Mouse (Mus musculus) forebrain, embryonic 11.5 days (tissue): ENCODE data around the gene Prkce. TPM values are rescaled to one million over a fixed set of nuclear protein-coding genes. Genes with fewer than 3 reads are reported as not detected.

Source experiments
- ATAC-seq: fragments of 200-750 bp; cut with Nextera tagmentation; replicated peaks from 2 replicates; pipeline ENCODE4 v1.8.0; 2017; ENCODE audit warnings: moderate TSS enrichment; ENCODE audit not compliant: low FRiP score
- DNase-seq: peaks from one replicate; pipeline ENCODE4 v3.0.0-alpha.2; 2017; ENCODE audit warnings: low spot score
- H3K27ac ChIP-seq: fragments of 300-500 bp; sonication (generic); 2 replicates; pipeline ENCODE4 v1.5.1; 2014; ENCODE audit warnings: low read depth, low read length
- H3K27me3 ChIP-seq: fragments of 300-500 bp; sonication (generic); 2 replicates; pipeline ENCODE4 v1.6.1; 2014; ENCODE audit warnings: mild to moderate bottlenecking, low read length, mixed read lengths; ENCODE audit not compliant: control insufficient read depth, insufficient read depth
- H3K36me3 ChIP-seq: fragments of 300-500 bp; sonication (generic); 2 replicates; pipeline ENCODE4 v1.6.1; 2014; ENCODE audit warnings: mild to moderate bottlenecking, low read length, moderate library complexity, mixed read lengths; ENCODE audit not compliant: control insufficient read depth, insufficient read depth
- H3K4me1 ChIP-seq: fragments of 300-500 bp; sonication (generic); replicated peaks from 2 replicates; pipeline ENCODE4 v1.6.1; 2014; ENCODE audit warnings: low read length, mixed read lengths; ENCODE audit not compliant: control insufficient read depth, insufficient read depth
- H3K4me2 ChIP-seq: fragments of 300-500 bp; sonication (generic); 2 replicates; pipeline ENCODE4 v1.6.1; 2014; ENCODE audit warnings: low read depth, mild to moderate bottlenecking, low read length, moderate library complexity, mixed read lengths; ENCODE audit not compliant: severe bottlenecking
- H3K4me3 ChIP-seq: fragments of 300-500 bp; sonication (generic); 2 replicates; pipeline ENCODE4 v1.5.1; 2014; ENCODE audit warnings: low read depth, low read length
- H3K9ac ChIP-seq: fragments of 300-500 bp; sonication (generic); 2 replicates; pipeline ENCODE4 v1.6.1; 2014; ENCODE audit warnings: low read length
- H3K9me3 ChIP-seq: fragments of 300-500 bp; sonication (generic); 2 replicates; pipeline ENCODE4 v1.6.1; 2016; ENCODE audit warnings: low read length, mixed read lengths; ENCODE audit not compliant: control insufficient read depth
- WGBS: fragments of 180-500 bp; shearing (Covaris S2); extraction: QIAGEN DNeasy Blood & Tissue Kit; methylation state at CpG from one replicate; pipeline ENCODE4 v1.1.7; 2014; 5-methylcytosine and 5-hydroxymethylcytosine counted together
- polyA plus RNA-seq: library from polyadenylated mRNA; unstranded; fragments of >200 nt; fragmentation: Nextera tagmentation; extraction: Ambion mirVana; gene quantifications from 2 replicates; pipeline ENCODE4 v1.2.1, GENCODE M21; 2014

The Prkce gene
- polyA plus RNA-seq, 1 experiment from 2014 or later: 6.0 TPM

- Histone ChIP-seq H3K9ac (no peak overlapping the region), H3K27ac (no peak overlapping the region), H3K36me3 (no peaks in the 10 kb centered on the region), H3K4me1 (no peaks in the 10 kb centered on the region), H3K4me2 (no peak overlapping the region), H3K4me3 (no peak overlapping the region), H3K9me3 (peaks cover 6% of the 10 kb centered on the region; the same call in 1 of the 2 replicates), H3K27me3 (no peaks in the 10 kb centered on the region)
- WGBS: 94% methylated on average over 9 of the region's 9 CpGs
- no peak for ATAC-seq
- no peak for DNase-seq
These were observed 86.3 kb downstream of the Prkce start for GRCm38 (mm10) chr17:86253884-86254283.

GRCm38 (mm10) chr17:86254285-86254684, 86.7 kb downstream of the Prkce start:
- no peak overlapping the region for H3K4me2 ChIP-seq
- ATAC-seq (no peak), DNase-seq (no peak)
- H3K4me1 ChIP-seq: no peaks in the 10 kb centered on the region
- no peak overlapping the region for H3K9ac ChIP-seq
- 97% methylated on average over 8 of the region's 8 CpGs for WGBS
- peaks cover 6% of the 10 kb centered on the region; the same call in 1 of the 2 replicates for H3K9me3 ChIP-seq
- no peak overlapping the region for H3K27ac ChIP-seq
- H3K4me3 ChIP-seq: no peak overlapping the region
- H3K36me3 ChIP-seq: no peaks in the 10 kb centered on the region
- no peaks in the 10 kb centered on the region for H3K27me3 ChIP-seq

GRCm38 (mm10) chr17:86254978-86255377, 87.4 kb downstream of the Prkce start:
- WGBS: 97% methylated on average over 6 of the region's 6 CpGs
- Histone ChIP-seq H3K4me2 (no peak overlapping the region), H3K9me3 (peaks cover 6% of the 10 kb centered on the region; the same call in 1 of the 2 replicates), H3K4me1 (no peaks in the 10 kb centered on the region), H3K4me3 (no peak overlapping the region), H3K36me3 (no peaks in the 10 kb centered on the region), H3K27me3 (no peaks in the 10 kb centered on the region), H3K27ac (no peak overlapping the region), H3K9ac (no peak overlapping the region)
- no peak for DNase-seq
- ATAC-seq: no peak

- no peak overlapping the region for H3K27ac ChIP-seq
- no peak overlapping the region for H3K4me2 ChIP-seq
- no peaks in the 10 kb centered on the region for H3K36me3 ChIP-seq
- H3K27me3 ChIP-seq: no peaks in the 10 kb centered on the region
- DNase-seq (no peak), ATAC-seq (no peak)
- 81% methylated on average over 10 of the region's 10 CpGs for WGBS
- no peak overlapping the region for H3K9ac ChIP-seq
- H3K4me1 ChIP-seq: no peaks in the 10 kb centered on the region
- no peak overlapping the region for H3K4me3 ChIP-seq
- H3K9me3 ChIP-seq: peaks cover 6% of the 10 kb centered on the region; the same call in 1 of the 2 replicates
These were observed 89.1 kb downstream of the Prkce start for GRCm38 (mm10) chr17:86256730-86257131.

- DNase-seq (no peak), ATAC-seq (no peak)
- Histone ChIP-seq H3K4me1 (no peaks in the 10 kb centered on the region), H3K27me3 (no peaks in the 10 kb centered on the region), H3K4me3 (no peak overlapping the region), H3K4me2 (no peak overlapping the region), H3K9ac (no peak overlapping the region), H3K9me3 (no peaks in the 10 kb centered on the region), H3K36me3 (no peaks in the 10 kb centered on the region), H3K27ac (no peak overlapping the region)
- 78% methylated on average over 8 of the region's 8 CpGs for WGBS
These were observed 93.5 kb downstream of the Prkce start for GRCm38 (mm10) chr17:86261067-86261466.

- H3K27me3 ChIP-seq: no peaks in the 10 kb centered on the region
- H3K4me2 ChIP-seq: no peak overlapping the region
- H3K4me1 ChIP-seq: no peaks in the 10 kb centered on the region
- WGBS: 90% methylated on average over 11 of the region's 11 CpGs
- H3K9me3 ChIP-seq: no peaks in the 10 kb centered on the region
- no peak overlapping the region for H3K4me3 ChIP-seq
- no peak for ATAC-seq
- H3K9ac ChIP-seq: no peak overlapping the region
- no peak for DNase-seq
- no peak overlapping the region for H3K27ac ChIP-seq
- no peaks in the 10 kb centered on the region for H3K36me3 ChIP-seq
These were observed 96.5 kb downstream of the Prkce start for GRCm38 (mm10) chr17:86263985-86264649.

- WGBS: 90% methylated on average over 6 of the region's 6 CpGs
- ATAC-seq (no peak), DNase-seq (no peak)
These were observed 98.5 kb downstream of the Prkce start for GRCm38 (mm10) chr17:86266051-86266450.

GRCm38 (mm10) chr17:86267126-86267760, 99.7 kb downstream of the Prkce start:
- ATAC-seq (no peak), DNase-seq (no peak)
- no peaks in the 10 kb centered on the region for H3K27me3 ChIP-seq
- H3K27ac ChIP-seq: no peak overlapping the region
- no peaks in the 10 kb centered on the region for H3K36me3 ChIP-seq
- H3K4me3 ChIP-seq: no peak overlapping the region
- 80% methylated on average over 6 of the region's 6 CpGs for WGBS
- H3K4me1 ChIP-seq: no peaks in the 10 kb centered on the region
- no peak overlapping the region for H3K4me2 ChIP-seq
- H3K9ac ChIP-seq: no peak overlapping the region
- no peaks in the 10 kb centered on the region for H3K9me3 ChIP-seq

More at GRCm38 (mm10) chr17:86266051-86266450, 98.5 kb downstream of the Prkce start:
- no peaks in the 10 kb centered on the region for H3K4me1 ChIP-seq
- no peaks in the 10 kb centered on the region for H3K27me3 ChIP-seq
- H3K36me3 ChIP-seq: no peaks in the 10 kb centered on the region
- H3K4me3 ChIP-seq: no peak overlapping the region
- no peak overlapping the region for H3K9ac ChIP-seq
- no peak overlapping the region for H3K4me2 ChIP-seq
- no peak overlapping the region for H3K27ac ChIP-seq
- H3K9me3 ChIP-seq: no peaks in the 10 kb centered on the region

GRCm38 (mm10) chr17:86269639-86270038, 102.1 kb downstream of the Prkce start:
- Histone ChIP-seq H3K4me2 (no peak overlapping the region), H3K4me1 (no peaks in the 10 kb centered on the region), H3K4me3 (no peak overlapping the region), H3K27me3 (no peaks in the 10 kb centered on the region), H3K27ac (no peak overlapping the region), H3K9me3 (no peaks in the 10 kb centered on the region), H3K36me3 (no peaks in the 10 kb centered on the region), H3K9ac (no peak overlapping the region)
- DNase-seq (no peak), ATAC-seq (no peak)
- 92% methylated on average over 8 of the region's 8 CpGs for WGBS
